Mouse (Mus musculus): ENCODE results near the gene Lrrc8e.

DNA sequence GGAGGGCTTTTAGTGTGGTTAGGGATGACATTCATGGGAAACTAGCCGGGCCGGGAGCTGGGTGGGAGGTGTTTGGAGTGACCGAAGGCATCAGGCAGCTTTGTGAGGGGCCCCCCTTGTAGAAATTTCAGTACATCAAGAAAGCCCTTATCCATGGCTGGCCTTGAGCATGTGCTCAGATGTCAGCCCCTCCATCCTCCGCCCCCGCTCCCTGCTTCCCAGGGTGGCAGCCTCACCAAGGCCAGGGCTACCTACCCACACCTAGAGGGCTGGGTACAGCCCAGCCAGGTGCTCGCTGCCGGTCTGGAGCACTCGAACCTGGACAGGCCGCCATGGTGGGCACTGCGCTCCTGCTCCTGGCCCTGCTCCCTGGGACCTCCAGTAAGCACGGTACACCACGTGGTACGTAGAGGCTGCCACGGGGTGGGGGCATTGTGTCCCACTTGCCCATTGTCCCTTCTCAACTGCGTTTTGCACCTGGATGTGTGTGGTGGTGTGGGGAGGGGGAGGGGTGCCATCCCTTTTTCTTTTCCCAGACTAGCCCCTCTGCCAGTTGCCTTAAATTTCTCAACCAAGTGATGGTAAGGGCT lies 21.4 kb downstream of the Lrrc8e start, which contains the start of gene Tgfbr3l:
- TF ChIP-seq CTCF (IDR thresholded peaks at IDR 0.05) (no peak), POLR2A (IDR thresholded peaks at IDR 0.05; ENCODE audit: insufficient read depth, low read depth, low read length) (no peak), EP300 (IDR thresholded peaks at IDR 0.05; ENCODE audit: insufficient read depth, low read depth, low read length) (no peak)

All from heart, adult 2 months (tissue).